Mouse (Mus musculus): Measurements from ENCODE around the gene Rtn1. TPM values are rescaled to one million over a fixed set of nuclear protein-coding genes. Genes with fewer than 3 reads are reported as not detected.
"Not testable (repeated sequence)": the region's sequence is repeated elsewhere in the genome, so short reads cannot be mapped to it uniquely, and the experiment has no call there.

The Rtn1 gene
- total and polyA plus RNA-seq, 3 experiments: 12.0 to 27.1 (median 15.0) TPM

DNA sequence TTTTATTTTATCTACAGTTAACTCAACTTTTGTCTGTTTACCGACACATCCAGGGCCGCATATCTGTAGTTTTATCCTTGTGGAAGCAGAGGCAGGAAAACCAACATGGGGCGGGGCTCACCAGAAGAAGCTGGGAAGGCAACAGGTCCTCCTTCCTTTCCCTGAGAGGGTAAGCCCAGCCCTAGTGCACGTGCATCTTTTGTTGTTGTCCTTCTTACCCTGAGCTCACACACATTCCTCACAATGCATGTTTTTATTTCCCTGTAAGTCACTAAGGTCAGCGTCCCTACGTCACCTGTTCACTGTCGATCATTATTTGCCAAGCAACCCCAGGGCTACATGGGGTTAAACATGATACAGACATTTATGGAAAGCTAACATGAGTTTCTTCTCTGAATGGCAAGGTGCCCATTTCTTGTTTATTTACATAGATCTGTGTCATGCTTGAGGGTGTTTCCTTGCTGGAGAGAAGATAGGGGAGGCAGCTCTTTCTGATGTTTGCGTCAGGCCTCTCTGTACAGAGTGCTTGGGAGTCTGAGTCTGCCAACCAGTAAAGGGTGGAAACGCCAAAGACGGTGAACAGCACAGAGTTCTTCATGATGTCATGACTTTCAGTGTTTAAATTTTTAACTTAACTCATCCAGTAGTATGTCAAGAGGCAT, 84.5 kb downstream of the Rtn1 start:
- DNase-seq: no peak

DNA sequence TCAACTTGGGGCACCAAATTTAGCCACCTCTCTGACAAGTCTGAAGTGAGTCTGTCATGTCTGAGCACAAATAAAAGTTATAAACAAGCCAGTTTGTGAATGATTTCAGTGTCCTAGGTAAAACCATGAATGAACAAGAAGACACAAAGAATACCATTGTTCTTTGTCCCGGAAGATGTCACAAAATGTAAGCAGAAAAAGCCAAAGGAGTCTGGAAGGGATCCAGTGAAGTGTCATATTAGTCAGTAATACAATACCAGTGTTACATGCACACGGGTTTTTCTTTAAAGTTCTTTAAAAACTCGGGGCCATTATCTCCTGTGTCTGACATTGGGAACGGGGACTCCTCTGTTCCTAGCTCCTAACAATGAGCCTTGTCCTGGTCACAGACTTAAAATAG, 85.1 kb downstream of the Rtn1 start:
- DNase-seq: no peak

DNA sequence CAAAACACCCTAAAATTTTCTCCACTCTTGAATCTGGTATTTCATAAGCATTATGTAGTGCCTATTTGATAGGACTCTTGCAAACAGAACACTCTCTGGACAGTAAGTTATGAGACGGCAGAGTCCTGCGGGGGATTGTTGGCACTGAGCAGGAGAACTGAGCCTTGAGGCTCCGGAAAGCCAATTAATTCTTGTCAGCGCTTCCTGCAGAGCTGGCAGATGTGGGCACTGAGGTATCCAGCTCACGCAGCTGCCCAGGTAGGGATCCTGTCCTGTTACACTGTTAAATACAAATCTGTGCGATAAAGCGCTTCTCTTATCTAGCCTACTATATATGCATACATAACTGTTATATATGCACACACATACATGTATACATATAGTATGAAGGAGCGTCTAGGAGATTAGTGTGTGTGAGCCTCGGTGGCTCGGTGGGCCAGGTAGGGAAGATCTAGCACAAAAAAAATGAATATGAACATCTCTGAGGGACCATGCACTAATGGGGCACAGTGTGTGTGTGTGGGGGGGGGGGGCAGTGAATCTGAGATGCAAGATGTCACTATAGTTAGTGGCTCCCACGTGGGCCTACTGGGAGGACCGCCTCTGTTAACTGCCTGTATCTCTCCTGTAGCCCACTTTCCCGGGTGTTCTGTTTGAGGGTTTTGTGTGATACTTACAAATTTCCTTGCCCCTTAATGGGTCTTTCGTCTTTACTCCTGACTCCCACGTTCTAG, 93.0 kb downstream of the Rtn1 start:
- DNase-seq: no peak

DNA sequence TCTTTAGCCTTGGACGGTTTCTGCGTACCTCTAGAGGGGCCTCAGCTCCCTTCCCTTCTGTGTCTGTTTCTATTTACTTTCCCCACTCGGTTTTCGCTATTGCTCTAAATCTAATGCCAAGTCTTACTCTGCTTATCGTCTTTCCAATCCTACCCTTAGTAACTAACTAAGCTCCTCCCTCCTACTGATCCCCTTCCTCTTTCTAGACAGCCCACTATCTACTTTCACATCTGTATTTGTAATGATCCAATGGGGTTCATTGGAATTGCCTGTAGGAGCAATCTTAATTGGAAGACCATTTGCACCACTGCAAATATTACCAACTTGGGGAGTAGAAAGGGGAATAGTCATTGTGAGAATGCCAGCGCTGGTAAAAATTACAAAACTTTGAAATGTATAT, 98.0 kb downstream of the Rtn1 start:
- DNase-seq: no peak

DNA sequence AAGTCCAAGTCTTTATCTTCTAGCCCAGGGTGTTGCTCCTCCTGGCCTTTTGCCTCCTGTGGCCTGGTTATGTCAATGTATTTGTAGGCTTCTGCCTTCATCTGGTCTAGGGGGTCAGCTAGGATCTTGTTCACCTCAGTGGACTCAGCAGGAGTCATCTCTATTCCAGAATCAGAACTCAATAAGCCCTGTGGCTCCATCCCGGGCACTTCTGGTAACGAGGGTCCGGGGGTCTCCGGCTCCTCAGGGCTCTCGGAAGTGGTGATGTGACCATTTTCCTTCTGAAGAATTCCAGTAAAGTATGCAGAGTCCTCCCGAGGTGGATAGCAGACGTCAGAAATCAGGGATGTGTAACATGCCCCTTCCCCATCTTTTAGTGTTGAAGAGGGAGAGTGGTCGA, 100.3 kb downstream of the Rtn1 start:
- no peak for DNase-seq

DNA sequence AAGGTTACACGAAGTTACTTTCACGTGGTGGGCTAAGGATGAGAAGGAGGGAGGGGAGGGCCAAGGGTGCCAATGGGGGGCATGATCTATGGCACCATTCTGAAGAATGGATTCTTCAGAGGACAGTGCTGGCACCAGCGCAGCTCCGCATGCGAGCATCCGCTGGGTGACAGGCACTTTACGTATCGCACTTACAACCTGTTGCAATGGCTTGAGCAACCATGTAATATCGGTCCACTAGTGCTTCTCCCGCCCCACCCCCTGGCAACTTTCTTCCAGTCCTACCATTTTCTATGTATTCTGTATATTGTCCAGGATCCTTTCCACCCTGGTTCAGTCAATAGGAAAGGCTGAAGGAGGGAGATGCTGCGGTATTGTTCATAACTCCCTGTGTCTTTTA, 102.6 kb downstream of the Rtn1 start:
- no peak for DNase-seq

DNA sequence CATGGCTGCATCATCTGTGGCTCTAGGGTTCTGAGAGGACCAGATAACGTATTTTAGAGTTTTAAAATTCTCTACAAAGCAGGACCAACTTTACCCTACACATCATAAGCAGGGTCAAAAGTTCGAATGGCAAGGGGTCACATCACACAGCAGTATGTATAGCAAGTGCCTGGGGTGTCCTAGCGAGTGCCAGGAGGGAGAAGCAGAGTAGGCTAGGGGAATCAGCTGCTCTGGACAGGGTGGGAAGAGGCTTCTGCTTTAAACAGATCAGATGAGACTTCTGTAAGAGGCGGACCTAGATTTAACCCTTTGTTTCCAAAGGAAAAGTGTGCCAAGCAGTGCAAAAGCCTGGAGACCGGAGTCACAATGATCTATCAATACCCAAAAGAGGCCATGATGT, 103.4 kb downstream of the Rtn1 start:
- DNase-seq: no peak

DNA sequence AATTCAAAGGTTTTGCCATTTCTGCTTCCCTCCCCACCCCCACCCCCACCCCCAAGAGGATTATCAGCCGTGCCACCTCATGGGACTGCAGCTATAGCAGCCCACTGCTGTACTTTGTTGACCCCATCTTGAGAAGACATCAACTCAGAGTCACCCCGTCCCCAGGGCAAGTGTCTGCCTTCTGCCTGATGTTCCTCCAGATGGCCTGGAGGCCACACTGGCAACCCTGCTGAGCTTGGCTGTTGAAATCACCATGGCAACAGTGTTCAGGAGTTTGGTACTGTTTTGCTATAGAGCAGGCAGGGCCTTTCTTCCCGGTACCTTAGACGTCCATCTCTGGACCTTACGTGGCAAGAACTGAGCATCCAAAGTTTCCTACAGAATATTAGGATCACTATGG, 103.9 kb downstream of the Rtn1 start:
- no peak for DNase-seq

DNA sequence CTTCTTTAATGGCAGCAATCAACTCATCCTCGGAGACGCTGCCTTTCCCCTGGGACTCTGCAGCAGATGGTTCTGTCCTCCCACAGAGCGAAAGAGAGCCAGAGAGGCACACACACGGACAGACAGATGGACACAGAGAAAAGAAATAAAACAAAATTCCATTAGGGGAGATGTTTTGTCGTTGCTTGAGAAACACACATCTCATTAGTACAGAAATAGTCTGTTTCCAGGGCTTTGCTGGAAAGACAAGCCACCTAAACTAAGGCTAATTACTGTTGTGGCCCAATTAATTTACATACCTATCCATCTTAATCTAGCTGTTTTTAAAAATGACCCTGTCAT, 104.5 kb downstream of the Rtn1 start:
- no peak for DNase-seq

DNA sequence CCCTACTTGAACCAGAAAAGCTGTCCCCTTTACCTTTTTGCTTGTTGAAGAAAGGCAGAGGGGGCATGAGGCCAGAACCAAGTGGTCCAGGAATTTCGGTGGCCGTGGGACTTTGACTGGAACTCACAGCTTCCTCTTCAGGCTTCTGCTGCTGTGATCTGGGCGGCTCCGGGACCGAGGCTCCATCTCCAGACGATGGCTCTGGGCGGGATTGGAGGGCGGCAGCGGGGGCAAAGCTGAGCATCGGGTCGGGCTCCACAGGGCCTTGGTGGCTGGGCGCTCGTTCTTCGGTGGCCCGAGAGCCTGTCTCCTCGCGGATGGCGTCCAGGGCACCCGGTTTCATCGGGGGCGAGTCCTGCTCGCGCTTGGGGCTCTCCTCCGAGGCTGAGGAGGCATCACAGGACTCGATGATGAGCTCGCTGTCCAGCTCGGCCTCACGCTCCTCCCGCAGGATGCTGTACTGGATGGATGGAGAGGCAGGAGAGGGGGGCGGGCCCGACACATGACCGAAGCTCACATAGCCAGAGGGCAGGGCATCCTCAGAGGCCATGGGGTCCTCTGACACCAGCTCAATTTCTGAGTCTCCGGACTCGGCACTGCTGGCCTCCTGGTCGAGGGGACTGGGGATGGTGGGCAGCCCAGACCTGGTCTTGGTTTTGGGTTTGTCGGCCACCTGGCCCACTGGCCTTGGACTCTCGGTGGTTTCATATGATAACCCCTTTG, 105.1 kb downstream of the Rtn1 start:
- no peak for DNase-seq

DNA sequence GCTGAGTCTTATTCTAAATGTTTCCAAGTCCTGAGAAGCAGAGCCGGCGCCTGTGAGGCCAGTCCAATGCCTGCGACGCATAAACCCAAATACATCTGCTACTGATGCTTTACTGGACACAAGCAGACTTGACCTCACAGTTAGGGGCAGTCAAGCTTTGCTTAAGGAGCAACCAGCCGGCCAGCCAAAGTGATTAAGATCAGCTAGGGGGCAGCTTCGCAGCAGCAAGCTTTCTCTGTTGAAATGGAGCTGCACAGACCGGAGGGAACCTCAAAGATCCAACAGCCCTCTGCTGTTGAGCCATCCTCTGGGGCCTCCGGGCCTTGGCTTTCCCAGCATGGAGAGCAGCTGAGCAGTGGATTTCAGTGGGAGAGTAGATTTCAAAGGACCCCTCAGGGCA, 107.4 kb downstream of the Rtn1 start:
- DNase-seq: no peak

DNA sequence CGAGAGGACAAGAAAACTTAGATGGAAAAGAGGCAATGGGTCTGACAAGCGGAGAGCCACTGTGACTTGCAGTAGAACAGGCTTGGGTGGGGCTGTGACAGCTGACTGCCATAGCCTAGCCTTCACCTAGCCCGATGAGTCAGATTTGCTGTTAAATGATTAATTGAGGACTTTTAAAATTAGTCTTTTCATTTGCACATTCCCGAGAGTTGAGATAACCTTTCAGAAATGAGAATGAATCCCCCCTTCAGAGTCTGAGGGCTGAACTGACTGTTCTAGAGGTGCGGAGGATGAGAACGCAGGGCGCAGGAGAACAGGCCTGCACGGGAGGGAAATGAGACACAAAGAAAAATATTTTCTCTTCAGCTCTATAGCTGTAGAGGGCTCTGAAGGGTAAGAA, 107.9 kb downstream of the Rtn1 start:
- DNase-seq: no peak

DNA sequence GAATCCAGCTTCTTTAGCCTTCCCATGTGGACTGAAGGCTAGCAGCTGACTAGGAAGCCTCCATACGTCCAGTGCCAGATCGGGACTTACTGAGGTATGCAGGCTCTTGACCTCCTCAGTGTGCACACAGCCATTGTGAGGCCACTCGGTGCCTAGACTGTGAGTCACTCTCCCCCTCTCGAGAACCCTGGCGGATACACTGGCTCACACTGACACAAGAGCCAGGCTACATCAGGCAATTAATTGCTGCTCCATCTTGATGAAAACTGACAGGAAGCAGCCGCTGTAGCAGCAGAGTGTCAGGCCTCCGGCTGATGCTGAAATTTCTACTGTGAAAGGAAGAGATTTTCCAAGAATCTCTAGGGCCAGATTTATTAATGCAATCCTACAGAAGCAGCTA, 110.6 kb downstream of the Rtn1 start:
- DNase-seq: no peak

DNA sequence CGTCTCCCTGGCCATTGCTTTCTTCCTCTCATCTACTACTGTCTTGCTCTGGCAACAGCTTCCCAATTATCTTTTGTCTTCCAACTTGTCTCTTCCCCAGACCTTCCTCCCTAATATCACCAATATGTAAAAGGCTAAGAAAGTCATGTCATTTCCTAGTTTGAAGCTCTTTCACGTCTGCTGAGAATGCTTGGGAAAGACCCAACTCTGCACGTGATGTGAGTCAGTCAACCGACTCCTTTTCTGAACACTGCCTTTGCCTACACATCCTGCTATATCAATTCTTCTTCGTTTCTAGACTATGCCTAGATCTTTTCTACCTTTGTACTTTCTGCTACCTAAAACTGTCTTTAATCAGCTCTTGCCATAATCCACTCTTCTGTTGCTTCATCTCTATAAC, 112.3 kb downstream of the Rtn1 start:
- DNase-seq: no peak

DNA sequence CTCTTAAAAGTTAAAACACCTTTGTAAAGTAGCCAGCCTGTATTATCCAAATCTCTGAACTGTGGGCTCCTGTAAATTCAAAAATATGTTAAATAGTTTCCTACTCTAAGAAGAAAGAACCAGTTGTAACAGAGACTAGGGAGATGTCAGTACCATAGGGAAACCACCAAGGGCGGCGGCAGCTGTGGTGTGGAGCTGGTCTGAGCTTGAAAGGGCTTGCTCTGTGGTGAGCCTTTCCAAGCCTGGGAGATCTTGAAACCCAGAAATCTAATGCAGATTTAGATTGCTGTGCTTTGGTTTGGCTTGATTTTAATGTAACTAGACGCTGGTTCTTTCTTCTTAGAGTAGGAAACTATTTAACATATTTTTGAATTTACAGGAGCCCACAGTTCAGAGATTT, 115.7 kb downstream of the Rtn1 start:
- DNase-seq: not testable (repeated sequence)

DNA sequence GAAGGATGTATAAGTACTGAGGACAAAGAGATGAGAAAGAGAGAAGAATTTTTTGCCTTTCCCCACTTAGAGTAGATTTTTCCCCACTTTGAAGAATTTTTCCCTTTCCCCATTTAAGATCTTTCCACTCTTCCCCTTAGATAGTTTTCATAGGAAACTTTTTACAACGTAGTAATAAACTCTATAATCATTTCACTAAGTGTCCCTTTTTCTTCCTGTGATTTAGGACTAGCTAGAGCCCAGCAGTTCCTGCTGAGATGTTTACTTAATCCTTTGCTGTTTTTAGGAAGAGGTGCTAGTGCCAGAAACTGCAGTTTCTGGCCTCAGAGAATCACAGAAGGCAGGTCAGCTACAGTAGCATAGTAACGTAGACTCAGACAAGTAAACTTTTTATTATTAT, 116.3 kb downstream of the Rtn1 start:
- DNase-seq: no peak

DNA sequence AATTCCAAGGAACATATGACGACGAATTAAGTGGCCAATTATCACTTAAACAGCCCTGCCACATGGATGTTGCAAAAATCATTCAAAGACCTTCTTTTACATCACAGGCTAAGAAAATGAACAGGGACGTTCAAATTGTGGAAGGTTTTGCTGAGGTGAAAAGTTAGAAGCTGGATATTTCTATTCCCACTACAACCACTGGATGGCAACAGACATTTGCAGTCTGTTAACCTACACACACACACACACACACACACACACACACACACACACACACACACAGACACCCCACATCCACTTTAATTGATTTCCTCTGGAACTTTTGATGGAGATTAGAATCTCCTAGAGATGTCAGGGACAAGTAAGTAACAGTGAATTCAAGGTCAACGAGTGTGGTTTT, 117.6 kb downstream of the Rtn1 start:
- no peak for DNase-seq

DNA sequence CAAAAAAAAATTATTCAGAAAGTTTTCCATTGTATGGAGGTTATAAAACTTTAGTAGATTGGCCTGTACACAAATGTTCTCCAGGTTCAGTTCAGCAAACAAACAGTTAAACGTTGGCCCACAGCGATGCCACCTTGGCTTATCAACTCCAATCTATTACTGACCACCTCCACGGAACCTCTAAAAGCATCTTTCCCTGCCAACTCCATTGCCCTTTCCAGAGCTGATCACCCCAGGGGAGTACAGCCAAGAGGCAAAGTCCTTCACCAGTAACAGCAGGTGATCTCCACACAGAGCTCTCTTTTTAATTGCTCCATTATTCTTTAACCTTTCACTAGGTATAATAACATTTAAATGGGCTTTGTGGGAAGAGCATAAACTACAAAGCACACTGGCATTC, 120.6 kb downstream of the Rtn1 start:
- DNase-seq: no peak

DNA sequence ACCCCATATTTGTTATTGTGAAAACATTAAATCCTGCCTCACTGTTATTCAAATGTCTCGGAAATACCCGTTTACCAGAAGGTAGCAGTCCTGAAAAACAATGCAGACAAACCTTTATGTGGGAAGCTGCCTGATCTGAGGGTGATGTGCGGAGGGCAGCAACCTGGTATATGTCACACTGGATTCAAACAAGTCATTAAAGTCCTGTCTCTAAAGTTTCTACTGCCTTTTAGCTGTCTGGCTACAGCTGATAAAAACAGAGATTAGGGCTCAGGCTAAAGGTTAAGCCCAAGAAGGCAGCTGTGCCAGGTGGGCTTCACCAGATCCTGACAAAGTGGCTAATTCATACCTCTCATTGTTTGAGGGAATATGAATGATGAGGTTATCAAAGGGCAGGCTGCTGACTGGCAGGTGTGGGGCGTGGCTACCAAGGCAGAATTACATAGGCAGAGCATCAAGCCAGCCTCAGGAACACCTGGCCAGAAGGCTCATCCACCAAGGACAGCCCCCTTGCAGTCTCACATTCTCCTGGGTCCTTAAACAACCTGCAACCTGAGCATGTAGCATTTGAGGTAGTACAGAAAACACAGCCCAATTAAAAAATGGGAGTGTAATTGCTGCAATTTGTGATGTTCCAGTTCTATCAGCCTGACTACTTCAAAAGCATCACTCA, 121.4 kb downstream of the Rtn1 start:
- DNase-seq: no peak

DNA sequence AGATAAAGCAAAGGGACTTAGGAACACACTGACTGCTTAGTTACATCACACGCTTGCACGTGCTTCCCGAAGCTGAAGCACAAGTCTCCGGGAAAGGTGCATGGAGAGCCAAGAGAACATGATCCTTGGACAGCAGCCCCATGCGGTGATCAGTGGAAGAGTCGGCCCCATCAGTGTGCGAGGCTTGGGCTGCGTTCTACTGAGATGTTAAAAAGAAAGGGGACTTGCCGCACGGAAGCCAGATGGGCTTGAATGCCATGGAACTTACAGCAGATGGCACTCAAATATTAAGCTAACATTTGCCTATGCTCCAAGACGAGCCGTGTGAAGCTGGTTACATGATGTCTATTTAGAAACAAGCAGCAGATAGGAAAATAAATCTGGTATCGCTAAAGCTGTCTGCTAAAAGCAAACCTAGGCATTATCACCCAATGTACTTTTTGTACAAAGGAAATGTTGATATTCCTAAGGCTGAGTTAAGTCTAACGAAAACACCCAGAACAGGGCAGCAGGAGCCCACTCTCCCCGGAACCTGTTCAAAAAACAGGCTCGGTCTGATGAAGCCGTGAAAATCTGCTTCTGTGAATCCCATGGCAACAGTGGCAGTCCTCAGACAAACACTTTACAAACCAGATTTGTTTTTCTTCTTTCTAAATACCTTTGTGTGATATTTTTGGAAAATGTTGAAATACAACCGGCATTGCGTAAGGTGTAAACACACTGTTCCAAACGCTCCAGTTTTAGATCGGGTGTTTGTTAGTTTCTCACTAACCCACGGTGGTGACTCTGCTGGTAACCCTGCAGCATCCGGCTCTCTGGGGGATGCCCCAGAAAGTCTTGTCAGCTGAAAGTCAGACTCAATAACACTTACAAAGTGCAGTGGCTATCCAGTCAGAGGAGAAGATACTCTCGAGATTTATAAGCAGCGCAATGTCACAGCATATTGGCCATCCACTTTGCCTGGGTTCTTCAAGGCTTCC, 123.2 kb downstream of the Rtn1 start:
- DNase-seq: no peak

DNA sequence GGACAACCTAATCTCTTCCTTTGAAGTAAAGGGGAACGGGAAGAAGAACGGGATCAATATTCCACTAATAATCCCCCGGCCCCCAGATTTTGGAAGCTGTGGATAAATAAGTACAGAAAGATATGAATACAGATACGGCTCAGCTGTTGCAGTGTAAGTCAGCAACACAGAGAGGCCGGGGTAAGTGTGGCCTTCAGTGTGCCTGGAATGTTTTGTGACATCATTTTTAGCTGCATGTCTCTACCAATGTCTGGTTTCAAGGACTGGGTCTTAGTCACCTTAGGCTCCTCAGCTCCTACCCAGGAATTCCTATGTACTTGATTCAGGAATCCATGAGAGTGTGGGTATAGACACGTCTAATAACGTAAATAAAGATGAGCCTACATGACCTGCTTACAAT, 124.3 kb downstream of the Rtn1 start:
- peak; percentile 18 for DNase-seq
